Mouse (Mus musculus) liver, embryonic 12.5 days (tissue): ENCODE data around the gene Hist1h3a. TPM values are rescaled to one million over a fixed set of nuclear protein-coding genes. Genes with fewer than 3 reads are reported as not detected.

Experiments used
- ATAC-seq: fragments of 200-750 bp; cut with Nextera tagmentation; 2 replicates; pipeline ENCODE4 v1.8.0; 2017; ENCODE audit warnings: moderate number of reproducible peaks, mild to moderate bottlenecking, moderate library complexity
- H3K27ac ChIP-seq: fragments of 300-500 bp; sonication (generic); 2 replicates; pipeline ENCODE4 v1.5.1; 2016; ENCODE audit warnings: mild to moderate bottlenecking
- H3K27me3 ChIP-seq: fragments of 300-500 bp; sonication (generic); replicated peaks from 2 replicates; pipeline ENCODE4 v1.6.1; 2016; ENCODE audit warnings: mild to moderate bottlenecking, moderate library complexity
- H3K36me3 ChIP-seq: fragments of 300-500 bp; sonication (generic); 2 replicates; pipeline ENCODE4 v1.6.1; 2016; ENCODE audit warnings: mild to moderate bottlenecking, moderate library complexity
- H3K4me1 ChIP-seq: fragments of 300-500 bp; sonication (generic); 2 replicates; pipeline ENCODE4 v1.6.1; 2016
- H3K4me2 ChIP-seq: fragments of 300-500 bp; sonication (generic); 2 replicates; pipeline ENCODE4 v1.6.1; 2016; ENCODE audit warnings: mild to moderate bottlenecking, moderate library complexity
- H3K4me3 ChIP-seq: fragments of 300-500 bp; sonication (generic); 2 replicates; pipeline ENCODE4 v1.5.1; 2016; ENCODE audit warnings: mild to moderate bottlenecking, moderate library complexity
- H3K9ac ChIP-seq: fragments of 300-500 bp; sonication (generic); 2 replicates; pipeline ENCODE4 v1.6.1; 2016; ENCODE audit warnings: mild to moderate bottlenecking, moderate library complexity
- H3K9me3 ChIP-seq: fragments of 300-500 bp; sonication (generic); replicated peaks from 2 replicates; pipeline ENCODE4 v1.6.1; 2016; ENCODE audit warnings: mild to moderate bottlenecking, moderate library complexity
- WGBS: fragments of 180-500 bp; shearing (Covaris S2); methylation state at CpG from one replicate; pipeline ENCODE4 v1.1.7; 2016; ENCODE audit not compliant: insufficient replicate concordance; 5-methylcytosine and 5-hydroxymethylcytosine counted together
- polyA plus RNA-seq: library from polyadenylated mRNA; unstranded; fragments of >200 nt; fragmentation: Nextera tagmentation; extraction: Ambion mirVana; gene quantifications from 2 replicates; pipeline ENCODE4 v1.2.1, GENCODE M21; 2016

Hist1h3a gene
- polyA plus RNA-seq, 1 experiment from 2014 or later, result 6.8 TPM

- WGBS, result 12% methylated on average over 1 of the region's 1 CpGs
- no peaks in the 10 kb centered on the region for H3K36me3 ChIP-seq
- H3K4me2 ChIP-seq, result peak overlapping the region; percentile 90
- no peaks in the 10 kb centered on the region for H3K27me3 ChIP-seq
- no peaks in the 10 kb centered on the region for H3K9me3 ChIP-seq
- peak overlapping the region; percentile 92 for H3K9ac ChIP-seq
- peak overlapping the region; percentile 63 for H3K4me3 ChIP-seq
- H3K27ac ChIP-seq, result peak overlapping the region; percentile 99
- H3K4me1 ChIP-seq, result peaks cover 62% of the 10 kb centered on the region
- no peak for ATAC-seq
Observed at GRCm38 (mm10) chr13:23765172-23765513, 3.0 kb upstream of the Hist1h3a start.

DNA sequence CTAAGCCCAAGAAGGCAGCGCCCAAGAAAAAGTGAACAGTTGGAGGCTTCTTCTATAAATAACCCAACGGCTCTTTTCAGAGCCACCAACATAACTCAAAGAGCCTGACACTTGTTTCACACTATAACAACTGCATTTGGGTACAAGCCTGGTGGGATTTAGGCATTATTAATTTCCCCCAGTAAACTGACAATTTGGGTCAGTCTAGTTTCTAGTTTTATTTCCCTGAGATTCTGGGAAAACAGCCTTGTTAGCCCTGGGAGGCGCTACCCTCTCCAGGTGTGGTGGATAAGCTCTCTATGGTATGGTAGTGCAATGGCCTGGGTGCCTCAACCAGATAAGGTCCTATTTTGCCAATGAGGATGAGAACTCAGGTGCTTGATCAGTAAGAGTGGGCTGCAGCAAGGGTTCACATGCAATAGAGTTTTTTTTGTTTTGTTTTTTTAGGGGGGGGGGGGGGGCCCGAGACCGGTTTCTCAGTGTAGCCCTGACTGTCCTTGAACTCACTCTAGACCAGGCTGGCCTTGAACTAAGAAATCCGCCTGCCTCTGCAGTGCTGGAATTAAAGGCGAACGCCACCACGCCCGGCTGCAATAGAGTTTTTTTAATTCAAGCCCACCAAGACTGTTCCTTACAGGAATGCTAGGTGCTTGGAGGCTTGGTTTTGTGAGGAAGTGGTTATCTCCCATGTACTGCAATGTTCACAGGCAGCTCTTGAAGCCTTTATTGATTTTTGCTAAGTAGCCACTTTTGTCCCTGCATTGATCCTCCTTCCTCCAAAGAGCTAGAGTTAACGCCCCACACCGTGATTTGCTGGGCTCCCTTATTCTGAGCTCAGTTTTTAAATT lies 2.4 kb upstream of the Hist1h3a start:
- Histone ChIP-seq H3K4me3 (peak overlapping the region; percentile 63), H3K27me3 (no peaks in the 10 kb centered on the region), H3K9ac (peak overlapping the region; percentile 92), H3K27ac (peak overlapping the region; percentile 99), H3K4me1 (peaks cover 62% of the 10 kb centered on the region), H3K36me3 (no peaks in the 10 kb centered on the region), H3K4me2 (peak overlapping the region; percentile 90), H3K9me3 (no peaks in the 10 kb centered on the region)
- peak; percentile 44 for ATAC-seq
- WGBS, result 20% methylated on average over 12 of the region's 12 CpGs

- Histone ChIP-seq H3K36me3 (no peaks in the 10 kb centered on the region), H3K9me3 (no peaks in the 10 kb centered on the region), H3K9ac (peak within 1 kb of the TSS; percentile 92), H3K4me1 (peaks cover 65% of the 10 kb centered on the region), H3K27me3 (no peaks in the 10 kb centered on the region), H3K4me2 (peak within 1 kb of the TSS; percentile 90), H3K27ac (peak within 1 kb of the TSS; percentile 99), H3K4me3 (peak within 1 kb of the TSS; percentile 63)
- 2% methylated on average over 34 of the region's 34 CpGs for WGBS
- peak; percentile 47 for ATAC-seq
Observed at GRCm38 (mm10) chr13:23763586-23764323, 1.6 kb upstream of the Hist1h3a start, which contains the start of gene Hist1h1a. TSS of gene Hist1h1a (plus strand) at chr13:23763666.

DNA sequence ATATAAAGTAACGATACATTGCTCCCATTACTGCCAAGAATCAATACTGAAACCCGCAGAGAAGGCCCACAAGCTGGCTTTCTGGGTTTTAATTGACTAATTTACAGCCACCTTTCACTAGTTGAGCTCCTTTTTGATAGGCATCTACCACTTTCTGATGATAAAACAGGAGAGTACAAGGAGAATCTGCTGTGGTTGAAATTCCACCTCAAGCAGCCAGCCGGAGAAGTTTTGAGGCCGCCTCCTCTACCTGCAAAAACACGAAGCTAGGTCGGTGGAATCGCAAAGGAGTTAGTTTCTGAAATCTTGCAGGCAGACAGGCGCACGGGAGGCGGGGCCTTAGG lies 1.0 kb upstream of the Hist1h3a start:
- H3K4me3 ChIP-seq, result peak overlapping the region; percentile 63
- peak overlapping the region; percentile 99 for H3K27ac ChIP-seq
- H3K27me3 ChIP-seq, result no peaks in the 10 kb centered on the region
- ATAC-seq, result no peak
- H3K4me2 ChIP-seq, result peak overlapping the region; percentile 90
- under 1% methylated on average over 10 of the region's 10 CpGs for WGBS
- no peaks in the 10 kb centered on the region for H3K9me3 ChIP-seq
- no peaks in the 10 kb centered on the region for H3K36me3 ChIP-seq
- peaks cover 68% of the 10 kb centered on the region for H3K4me1 ChIP-seq
- H3K9ac ChIP-seq, result peak overlapping the region; percentile 92

GRCm38 (mm10) chr13:23760972-23761864 lies 968 bp downstream of the Hist1h3a start, which contains the start of gene Hist1h4a:
TSS of gene Hist1h4a (minus strand) at chr13:23761230.
- Histone ChIP-seq H3K27ac (peak within 1 kb of the TSS; percentile 99), H3K27me3 (no peaks in the 10 kb centered on the region), H3K9me3 (no peaks in the 10 kb centered on the region), H3K4me2 (peak within 1 kb of the TSS; percentile 90), H3K36me3 (no peaks in the 10 kb centered on the region), H3K9ac (peak within 1 kb of the TSS; percentile 92), H3K4me1 (peaks cover 73% of the 10 kb centered on the region), H3K4me3 (peak within 1 kb of the TSS; percentile 63)
- WGBS, result under 1% methylated on average over 69 of the region's 72 CpGs
- peak; percentile 64 for ATAC-seq

- no peaks in the 10 kb centered on the region for H3K9me3 ChIP-seq
- peak overlapping the region; percentile 90 for H3K4me2 ChIP-seq
- no peaks in the 10 kb centered on the region for H3K36me3 ChIP-seq
- peak overlapping the region; percentile 63 for H3K4me3 ChIP-seq
- WGBS, result under 1% methylated on average over 22 of the region's 27 CpGs
- H3K27me3 ChIP-seq, result no peaks in the 10 kb centered on the region
- peaks cover 75% of the 10 kb centered on the region for H3K4me1 ChIP-seq
- ATAC-seq, result no peak
- H3K9ac ChIP-seq, result peak overlapping the region; percentile 85
- H3K27ac ChIP-seq, result peak overlapping the region; percentile 99
Observed at GRCm38 (mm10) chr13:23760240-23760971, 1.8 kb downstream of the Hist1h3a start.

DNA sequence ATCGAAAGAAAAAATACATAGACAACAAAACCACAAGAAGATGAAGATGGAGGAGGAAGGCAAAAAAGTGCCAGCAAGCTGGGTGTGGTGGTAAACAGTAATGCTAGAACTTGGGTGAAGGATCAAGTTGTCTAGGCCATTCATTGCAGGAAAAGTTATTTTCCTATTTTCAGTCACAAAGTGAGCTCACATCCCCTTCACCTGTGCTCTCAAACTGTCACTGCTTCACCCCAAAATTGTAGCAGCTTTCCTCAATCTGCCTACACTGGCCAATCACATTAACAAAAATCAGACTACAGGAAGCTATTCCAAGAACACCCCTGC lies 2.3 kb downstream of the Hist1h3a start:
- 43% methylated on average over 1 of the region's 1 CpGs for whole genome bisulfite sequencing
- Histone ChIP-seq H3K27me3 (no peaks in the 10 kb centered on the region), H3K27ac (peak overlapping the region; percentile 99), H3K4me1 (peaks cover 75% of the 10 kb centered on the region), H3K9me3 (no peaks in the 10 kb centered on the region), H3K36me3 (no peaks in the 10 kb centered on the region), H3K9ac (peak overlapping the region; percentile 85), H3K4me2 (peak overlapping the region; percentile 90), H3K4me3 (peak overlapping the region; percentile 63)
- no peak for ATAC-seq

DNA sequence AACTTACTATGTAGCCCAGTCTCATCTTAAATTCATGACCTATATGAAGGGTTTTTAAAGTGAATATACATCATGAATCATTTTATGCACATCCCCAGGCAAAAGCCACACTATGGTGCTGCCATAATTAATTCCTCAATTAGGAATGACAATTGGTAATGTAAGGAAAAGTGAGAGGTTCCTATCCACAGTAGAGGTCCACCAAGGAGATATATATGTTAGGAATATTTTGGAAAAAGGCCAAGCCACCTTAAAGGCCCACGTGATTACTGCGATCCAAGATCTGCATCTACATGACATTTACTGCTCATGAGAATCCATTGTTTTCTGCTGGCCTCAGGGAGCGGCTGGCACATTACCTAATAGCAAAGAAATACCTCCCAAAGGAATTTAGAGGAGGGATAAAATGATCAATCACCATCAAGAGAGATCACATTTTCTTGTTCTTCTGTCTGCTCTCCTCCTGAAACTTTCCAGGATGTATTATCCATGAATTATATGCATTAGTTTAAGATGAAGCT lies 2.9 kb downstream of the Hist1h3a start:
- Histone ChIP-seq H3K36me3 (no peaks in the 10 kb centered on the region), H3K4me1 (peaks cover 69% of the 10 kb centered on the region), H3K27ac (peak overlapping the region; percentile 99), H3K9ac (peak overlapping the region; percentile 85), H3K27me3 (no peaks in the 10 kb centered on the region), H3K9me3 (no peaks in the 10 kb centered on the region), H3K4me2 (peak overlapping the region; percentile 90), H3K4me3 (peak overlapping the region; percentile 63; the same call in 1 of the 2 replicates)
- 86% methylated on average over 3 of the region's 3 CpGs for WGBS
- no peak for ATAC-seq

DNA sequence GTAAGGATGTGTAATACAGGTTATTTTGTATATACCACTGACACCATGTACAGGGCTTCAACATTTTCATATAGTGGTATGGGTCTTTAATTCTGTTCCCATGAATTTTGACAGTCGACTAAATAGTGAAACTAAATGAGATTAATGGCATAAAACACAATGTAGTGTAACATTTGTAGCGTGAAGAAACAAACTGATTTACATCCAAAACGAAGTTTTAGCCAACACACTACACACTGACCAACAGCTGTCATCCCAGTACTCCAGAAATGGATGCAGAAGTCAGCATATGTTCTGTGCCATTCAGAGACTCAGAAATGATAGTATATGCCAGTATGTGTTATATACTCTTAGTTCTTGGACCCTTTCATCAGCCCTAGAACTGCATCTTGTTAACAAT lies 4.3 kb downstream of the Hist1h3a start:
- H3K4me2 ChIP-seq, result peak overlapping the region; percentile 90
- no peak for ATAC-seq
- 36% methylated on average over 3 of the region's 3 CpGs for WGBS
- no peaks in the 10 kb centered on the region for H3K27me3 ChIP-seq
- no peaks in the 10 kb centered on the region for H3K36me3 ChIP-seq
- peak overlapping the region; percentile 48 for H3K4me3 ChIP-seq
- no peaks in the 10 kb centered on the region for H3K9me3 ChIP-seq
- peak overlapping the region; percentile 85 for H3K9ac ChIP-seq
- H3K27ac ChIP-seq, result peak overlapping the region; percentile 99
- H3K4me1 ChIP-seq, result peaks cover 67% of the 10 kb centered on the region

GRCm38 (mm10) chr13:23757211-23757773 lies 4.9 kb downstream of the Hist1h3a start:
- peak overlapping the region; percentile 48 for H3K4me3 ChIP-seq
- peak overlapping the region; percentile 99 for H3K27ac ChIP-seq
- no peaks in the 10 kb centered on the region for H3K9me3 ChIP-seq
- H3K27me3 ChIP-seq, result no peaks in the 10 kb centered on the region
- peak; percentile 19 for ATAC-seq
- peaks cover 66% of the 10 kb centered on the region for H3K4me1 ChIP-seq
- H3K4me2 ChIP-seq, result peak overlapping the region; percentile 90
- H3K9ac ChIP-seq, result peak overlapping the region; percentile 85
- under 1% methylated on average over 17 of the region's 23 CpGs for WGBS
- no peaks in the 10 kb centered on the region for H3K36me3 ChIP-seq
